Mouse (Mus musculus) spleen, postnatal 0 days (tissue): ENCODE measurements around the gene Zscan4-ps3. TPM values are rescaled to one million over a fixed set of nuclear protein-coding genes. Genes with fewer than 3 reads are reported as not detected.

Experiments used
- polyA plus RNA-seq: library from polyadenylated mRNA; unstranded; fragments of >200 nt; fragmentation: Nextera tagmentation; extraction: Ambion mirVana; gene quantifications from 2 replicates; pipeline ENCODE4 v1.2.1, GENCODE M21; 2015

Zscan4-ps3 gene
- polyA plus RNA-seq = not detected in 2 replicates

DNA sequence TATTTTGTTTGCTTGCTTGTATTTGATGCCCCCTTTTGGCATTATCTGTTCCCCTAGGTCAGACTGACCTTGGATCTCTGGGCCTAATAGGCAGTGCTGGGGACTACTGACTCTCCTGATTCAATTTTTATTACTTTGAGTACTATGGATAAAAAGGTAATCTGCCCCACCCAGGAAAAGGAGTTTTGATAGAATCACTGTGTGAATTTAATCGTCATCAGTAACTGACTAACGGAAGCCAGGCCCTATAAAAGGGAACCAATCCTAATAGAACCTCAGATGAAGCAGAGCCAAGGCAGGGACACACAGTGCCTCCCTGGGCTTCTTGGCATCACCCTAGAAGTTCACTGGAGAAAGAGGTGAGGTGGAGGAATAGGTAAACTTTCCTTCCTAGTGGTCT lies at the start of gene Zscan4-ps3:
TSS of gene Zscan4-ps3 (plus strand) at position 301 of the 400 bp plus-strand sequence.

Other genes with a start within 250 kb of the Zscan4-ps3 start
- not detected in 2 replicates for gene Zscan4f, start 211.4 kb upstream of the Zscan4-ps3 start, polyA plus RNA-seq
- gene Zscan4-ps2, start 95.0 kb upstream of the Zscan4-ps3 start, polyA plus RNA-seq = not detected in 2 replicates
- gene Vmn1r72, start 70.8 kb downstream of the Zscan4-ps3 start, polyA plus RNA-seq = not detected in 2 replicates
- not detected in 2 replicates for gene Vmn1r73, start 121.0 kb downstream of the Zscan4-ps3 start, polyA plus RNA-seq
- gene Vmn1r74, start 224.7 kb downstream of the Zscan4-ps3 start, polyA plus RNA-seq = not detected in 2 replicates